Mouse (Mus musculus) macrophage (primary cell): Measurements from ENCODE around the gene Ahcyl2. TPM values are rescaled to one million over a fixed set of nuclear protein-coding genes. Genes with fewer than 3 reads are reported as not detected.

Experiments
- H3K27ac ChIP-seq: fragments of 350-480 bp; formaldehyde crosslinking; 2 replicates; pipeline ENCODE4 v1.9.0; 2021
- H3K36me3 ChIP-seq: fragments of 350-480 bp; formaldehyde crosslinking; 2 replicates; pipeline ENCODE4 v1.9.0; 2021; ENCODE audit errors: inconsistent target
- H3K4me3 ChIP-seq: fragments of 350-480 bp; formaldehyde crosslinking; 2 replicates; pipeline ENCODE4 v1.9.0; 2021; ENCODE audit errors: inconsistent target
- H3K79me2 ChIP-seq: fragments of 350-480 bp; formaldehyde crosslinking; 2 replicates; pipeline ENCODE4 v1.9.0; 2021; ENCODE audit errors: inconsistent target
- WGBS: methylation state at CpG from one replicate; pipeline ENCODE4 v1.1.7; 2026; ENCODE audit warnings: inconsistent platforms; ENCODE audit not compliant: missing documents; 5-methylcytosine and 5-hydroxymethylcytosine counted together
- polyA plus RNA-seq: library from polyadenylated mRNA; stranded (reverse); fragments of 250-400 nt; gene quantifications from 3 replicates; pipeline ENCODE4 v1.2.4, GENCODE M21; 2018; ENCODE audit warnings: inconsistent platforms

Ahcyl2 gene
- polyA plus RNA-seq, 1 experiment from 2014 or later, result 32.9 TPM

GRCm38 (mm10) chr6:29838531-29838930, 70.7 kb downstream of the Ahcyl2 start:
- no peaks in the 10 kb centered on the region for H3K36me3 ChIP-seq
- no peak overlapping the region for H3K27ac ChIP-seq
- no peaks in the 10 kb centered on the region for H3K79me2 ChIP-seq
- no peak overlapping the region for H3K4me3 ChIP-seq
- WGBS, result 80% methylated on average over 3 of the region's 3 CpGs

GRCm38 (mm10) chr6:29840008-29840407, 72.2 kb downstream of the Ahcyl2 start:
- WGBS, result 88% methylated on average over 1 of the region's 1 CpGs
- Histone ChIP-seq H3K36me3 (no peaks in the 10 kb centered on the region), H3K79me2 (no peaks in the 10 kb centered on the region), H3K27ac (no peak overlapping the region), H3K4me3 (no peak overlapping the region)

- WGBS, result 100% methylated on average over 2 of the region's 2 CpGs
- Histone ChIP-seq H3K79me2 (peaks cover 5% of the 10 kb centered on the region; the same call in 1 of the 2 replicates), H3K27ac (no peak overlapping the region), H3K36me3 (no peaks in the 10 kb centered on the region), H3K4me3 (no peak overlapping the region)
Measured at GRCm38 (mm10) chr6:29841461-29841860, 73.7 kb downstream of the Ahcyl2 start.

GRCm38 (mm10) chr6:29847643-29848166, 79.9 kb downstream of the Ahcyl2 start:
- WGBS, result 94% methylated on average over 5 of the region's 5 CpGs
- Histone ChIP-seq H3K36me3 (no peaks in the 10 kb centered on the region), H3K27ac (no peak overlapping the region), H3K4me3 (no peak overlapping the region), H3K79me2 (peaks cover 29% of the 10 kb centered on the region; the same call in 1 of the 2 replicates)

DNA sequence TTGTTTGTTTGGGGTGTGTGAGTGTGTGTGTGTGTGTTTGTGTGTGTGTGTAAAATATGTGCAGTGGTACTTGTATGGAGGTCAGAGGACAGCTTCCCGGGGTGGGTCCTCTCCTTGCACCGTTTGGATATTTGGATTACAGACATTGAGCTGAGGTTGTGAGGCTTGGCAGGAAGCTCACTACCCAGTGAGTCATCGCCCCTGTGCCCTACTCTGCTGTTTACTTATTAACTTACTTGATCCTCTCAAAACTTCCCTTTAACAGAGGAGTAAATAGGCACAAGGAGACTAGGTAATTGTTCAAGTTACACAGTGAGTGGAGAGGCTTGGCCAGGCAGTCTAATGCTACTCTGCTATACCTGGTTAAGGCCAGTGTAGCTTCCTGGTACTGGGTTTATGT, 81.0 kb downstream of the Ahcyl2 start:
- peak overlapping the region; percentile 32; the same call in 1 of the 2 replicates for H3K27ac ChIP-seq
- H3K36me3 ChIP-seq, result no peaks in the 10 kb centered on the region
- H3K79me2 ChIP-seq, result peaks cover 30% of the 10 kb centered on the region; the same call in 1 of the 2 replicates
- H3K4me3 ChIP-seq, result no peak overlapping the region; the same call in 1 of the 2 replicates
- WGBS, result 28% methylated on average over 3 of the region's 3 CpGs

GRCm38 (mm10) chr6:29850096-29850495, 82.3 kb downstream of the Ahcyl2 start:
- Histone ChIP-seq H3K4me3 (no peak overlapping the region), H3K36me3 (no peaks in the 10 kb centered on the region), H3K79me2 (peaks cover 37% of the 10 kb centered on the region; the same call in 1 of the 2 replicates), H3K27ac (no peak overlapping the region)
- WGBS, result 92% methylated on average over 1 of the region's 1 CpGs

DNA sequence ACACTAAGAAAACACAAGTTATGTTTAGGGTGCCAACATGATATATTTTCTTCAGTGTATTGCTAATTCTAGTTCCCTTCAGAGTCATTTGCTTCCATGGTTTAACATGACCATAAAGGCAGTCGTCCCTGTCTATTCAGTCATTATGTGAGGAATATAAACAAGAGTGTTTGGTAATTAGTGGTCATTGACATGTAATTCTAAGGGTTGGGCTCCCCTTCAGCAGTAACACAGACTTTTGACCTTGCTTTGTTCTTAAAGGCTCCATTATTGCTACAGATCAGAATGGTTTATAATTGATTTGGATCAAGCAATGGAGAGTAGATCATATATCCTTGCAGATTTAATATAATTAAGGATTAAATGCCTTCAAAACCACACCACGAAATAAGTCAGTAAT, 82.9 kb downstream of the Ahcyl2 start:
- WGBS, result 91% methylated on average over 2 of the region's 2 CpGs
- Histone ChIP-seq H3K27ac (no peak overlapping the region), H3K36me3 (no peaks in the 10 kb centered on the region), H3K79me2 (peaks cover 35% of the 10 kb centered on the region; the same call in 1 of the 2 replicates), H3K4me3 (no peak overlapping the region)

DNA sequence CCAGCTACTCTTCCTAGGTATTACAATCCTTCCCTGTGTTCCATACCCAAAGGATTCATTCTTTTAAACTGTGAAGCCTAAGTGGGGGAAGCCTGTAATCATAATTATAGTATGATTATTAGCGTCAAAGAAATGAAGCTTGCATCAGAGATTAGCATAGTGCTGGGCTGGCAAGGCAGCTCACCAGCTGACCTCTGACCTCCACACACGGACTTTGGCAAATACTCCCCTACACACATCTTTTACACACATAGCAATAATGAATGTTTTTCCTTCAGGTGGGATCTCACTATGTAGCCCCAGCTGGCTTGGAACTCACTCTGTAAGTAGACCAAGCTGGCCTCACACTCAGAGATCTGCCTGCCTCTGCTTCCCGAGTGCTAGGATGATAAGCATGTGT, 84.1 kb downstream of the Ahcyl2 start:
- peaks cover 32% of the 10 kb centered on the region; the same call in 1 of the 2 replicates for H3K79me2 ChIP-seq
- H3K4me3 ChIP-seq, result no peak overlapping the region
- WGBS, result 91% methylated on average over 3 of the region's 3 CpGs
- no peaks in the 10 kb centered on the region for H3K36me3 ChIP-seq
- no peak overlapping the region for H3K27ac ChIP-seq

GRCm38 (mm10) chr6:29853213-29853899, 85.5 kb downstream of the Ahcyl2 start:
- Histone ChIP-seq H3K36me3 (no peaks in the 10 kb centered on the region), H3K4me3 (no peak overlapping the region), H3K79me2 (peaks cover 21% of the 10 kb centered on the region; the same call in 1 of the 2 replicates), H3K27ac (no peak overlapping the region)
- 23% methylated on average over 12 of the region's 12 CpGs for WGBS

- 96% methylated on average over 6 of the region's 6 CpGs for WGBS
- Histone ChIP-seq H3K36me3 (no peaks in the 10 kb centered on the region), H3K27ac (no peak overlapping the region), H3K79me2 (peaks cover 21% of the 10 kb centered on the region; the same call in 1 of the 2 replicates), H3K4me3 (no peak overlapping the region)
Measured at GRCm38 (mm10) chr6:29853900-29854390, 86.1 kb downstream of the Ahcyl2 start.

GRCm38 (mm10) chr6:29858619-29859018, 90.8 kb downstream of the Ahcyl2 start:
- 88% methylated on average over 6 of the region's 6 CpGs for WGBS
- Histone ChIP-seq H3K27ac (no peak overlapping the region), H3K4me3 (no peak overlapping the region), H3K36me3 (no peaks in the 10 kb centered on the region), H3K79me2 (peaks cover 8% of the 10 kb centered on the region; the same call in 1 of the 2 replicates)

DNA sequence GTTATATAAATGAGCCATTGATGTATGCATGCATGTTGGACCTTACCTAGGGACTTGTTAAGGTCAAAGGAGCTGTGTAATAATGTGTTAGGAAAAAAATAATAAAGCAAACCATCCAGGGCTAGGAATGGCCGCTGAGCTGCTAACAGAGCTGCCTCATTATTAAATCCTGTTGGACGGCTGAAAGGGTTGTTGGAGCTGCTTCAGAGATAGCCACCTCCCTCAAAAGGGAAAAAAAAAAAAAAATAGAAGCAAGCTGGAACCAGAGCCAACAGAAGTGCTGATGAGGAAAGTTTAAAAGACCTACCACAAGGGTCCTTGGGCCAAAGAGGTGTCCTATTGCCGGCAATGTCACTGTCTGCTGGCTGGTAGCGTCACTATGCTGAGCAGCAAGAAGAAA, 91.5 kb downstream of the Ahcyl2 start:
- Histone ChIP-seq H3K79me2 (peaks cover 2% of the 10 kb centered on the region; the same call in 1 of the 2 replicates), H3K27ac (no peak overlapping the region), H3K4me3 (no peak overlapping the region), H3K36me3 (no peaks in the 10 kb centered on the region)
- 95% methylated on average over 4 of the region's 4 CpGs for WGBS

DNA sequence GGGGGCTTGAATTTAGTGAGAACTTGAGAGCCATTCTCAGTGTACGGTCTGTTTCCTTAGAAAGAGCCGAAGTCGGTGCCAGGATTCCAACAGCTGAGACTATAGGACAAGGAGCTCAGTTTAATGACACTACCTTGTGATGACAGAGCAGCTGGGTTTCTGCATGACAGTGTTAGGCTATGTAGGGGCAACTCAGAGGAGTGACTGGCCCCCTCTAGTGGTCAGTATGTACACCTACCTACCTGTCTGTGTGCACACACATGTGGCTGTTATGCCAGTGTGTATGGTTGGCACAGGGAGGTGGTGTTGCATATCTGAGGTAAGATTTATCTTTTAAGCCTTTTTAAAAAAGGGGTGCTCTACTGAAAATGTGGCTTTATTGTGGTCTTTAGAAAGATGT, 92.4 kb downstream of the Ahcyl2 start:
- Histone ChIP-seq H3K79me2 (no peaks in the 10 kb centered on the region; the same call in 1 of the 2 replicates), H3K4me3 (no peak overlapping the region), H3K36me3 (no peaks in the 10 kb centered on the region), H3K27ac (no peak overlapping the region)
- WGBS, result 85% methylated on average over 3 of the region's 3 CpGs

DNA sequence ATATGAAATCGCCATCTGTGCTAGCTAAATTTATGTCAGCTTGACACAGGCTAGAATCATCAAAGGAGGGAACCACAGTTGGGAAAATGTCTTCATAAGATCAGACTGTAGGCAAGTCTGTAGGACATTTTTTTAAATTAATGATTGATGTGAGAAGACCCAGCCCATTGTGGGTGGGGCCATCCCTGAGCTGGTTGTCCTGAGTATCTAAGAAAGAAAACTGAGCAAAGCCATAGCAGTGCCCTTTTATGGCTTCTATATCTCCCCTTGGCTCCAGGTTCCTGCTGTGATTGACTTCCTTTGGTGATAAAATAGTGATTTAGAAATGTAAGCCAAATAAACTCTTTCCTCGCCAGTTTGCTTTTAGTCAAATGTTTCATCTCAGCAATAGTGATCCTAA, 97.1 kb downstream of the Ahcyl2 start:
- 100% methylated on average over 2 of the region's 2 CpGs for WGBS
- no peak overlapping the region for H3K27ac ChIP-seq
- H3K4me3 ChIP-seq, result no peak overlapping the region
- no peaks in the 10 kb centered on the region for H3K36me3 ChIP-seq
- H3K79me2 ChIP-seq, result no peaks in the 10 kb centered on the region
